Mouse (Mus musculus): ENCODE measurements around the gene Mbd3.

Gene Mbd3

GRCm38 (mm10) chr10:80395025-80395627 is 4.2 kb downstream of the Mbd3 start:
- DNase-seq: no peak

GRCm38 (mm10) chr10:80392687-80393086 is 6.7 kb downstream of the Mbd3 start:
- peak; percentile 66 for DNase-seq

GRCm38 (mm10) chr10:80390697-80391096 is 8.7 kb downstream of the Mbd3 start:
- DNase-seq: no peak

GRCm38 (mm10) chr10:80389185-80389708 is 10.1 kb downstream of the Mbd3 start:
- no peak for DNase-seq

GRCm38 (mm10) chr10:80388731-80389130 is 10.6 kb downstream of the Mbd3 start:
- no peak for DNase-seq

GRCm38 (mm10) chr10:80387522-80387959 is 11.8 kb downstream of the Mbd3 start, which contains the start of gene Mex3d:
TSS of gene Mex3d (minus strand) at chr10:80387659.
- peak; percentile 95 for DNase-seq

GRCm38 (mm10) chr10:80386735-80387471 is 12.4 kb downstream of the Mbd3 start:
- no peak for DNase-seq

- DNase-seq: peak; percentile 55
Measured at GRCm38 (mm10) chr10:80385811-80386734, 13.3 kb downstream of the Mbd3 start.

GRCm38 (mm10) chr10:80385310-80385709 is 14.0 kb downstream of the Mbd3 start:
- no peak for DNase-seq

GRCm38 (mm10) chr10:80384709-80385108 is 14.6 kb downstream of the Mbd3 start:
- no peak for DNase-seq

- DNase-seq: no peak
Measured at GRCm38 (mm10) chr10:80384115-80384639, 15.2 kb downstream of the Mbd3 start.

- DNase-seq: no peak
Measured at GRCm38 (mm10) chr10:80383431-80383830, 15.9 kb downstream of the Mbd3 start.

- no peak for DNase-seq
Measured at GRCm38 (mm10) chr10:80382641-80383365, 16.5 kb downstream of the Mbd3 start.

- DNase-seq: no peak
Measured at GRCm38 (mm10) chr10:80377716-80378115, 21.6 kb downstream of the Mbd3 start.

- DNase-seq: peak; percentile 93
Measured at GRCm38 (mm10) chr10:80376160-80376559, 23.2 kb downstream of the Mbd3 start.

- peak; percentile 87 for DNase-seq
Measured at GRCm38 (mm10) chr10:80374063-80374462, 25.3 kb downstream of the Mbd3 start.

- no peak for DNase-seq
Measured at GRCm38 (mm10) chr10:80372706-80373105, 26.6 kb downstream of the Mbd3 start.

GRCm38 (mm10) chr10:80371983-80372382 is 27.4 kb downstream of the Mbd3 start:
- no peak for DNase-seq

- peak; percentile 71 for DNase-seq
Measured at GRCm38 (mm10) chr10:80371411-80371966, 27.9 kb downstream of the Mbd3 start.

GRCm38 (mm10) chr10:80369995-80370747 is 29.2 kb downstream of the Mbd3 start:
- DNase-seq: no peak

- DNase-seq: no peak
Measured at GRCm38 (mm10) chr10:80368392-80368791, 31.0 kb downstream of the Mbd3 start.
